Mouse (Mus musculus): ENCODE measurements around the gene Th.

Gene Th

DNA sequence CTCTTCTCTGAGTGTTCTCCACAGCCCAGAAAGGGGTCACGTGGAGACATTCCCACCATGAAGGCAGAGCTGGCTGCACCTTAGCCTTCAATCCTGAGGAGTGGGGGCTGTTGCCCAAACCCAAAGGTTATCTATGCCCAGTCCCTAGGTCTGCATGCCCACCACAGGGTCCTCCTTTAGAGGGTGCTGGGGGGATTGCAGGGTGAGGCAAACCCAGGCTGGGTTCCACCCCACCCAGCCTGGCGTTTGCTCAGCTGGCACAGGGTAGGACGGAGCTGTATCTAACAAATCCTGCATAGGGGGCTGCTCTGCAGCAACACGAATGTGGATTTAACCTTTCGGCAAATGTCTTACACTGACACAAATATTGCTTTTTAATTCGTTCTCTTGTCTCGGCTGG is 29.2 kb downstream of the Th start:
- DNase-seq, result no peak

DNA sequence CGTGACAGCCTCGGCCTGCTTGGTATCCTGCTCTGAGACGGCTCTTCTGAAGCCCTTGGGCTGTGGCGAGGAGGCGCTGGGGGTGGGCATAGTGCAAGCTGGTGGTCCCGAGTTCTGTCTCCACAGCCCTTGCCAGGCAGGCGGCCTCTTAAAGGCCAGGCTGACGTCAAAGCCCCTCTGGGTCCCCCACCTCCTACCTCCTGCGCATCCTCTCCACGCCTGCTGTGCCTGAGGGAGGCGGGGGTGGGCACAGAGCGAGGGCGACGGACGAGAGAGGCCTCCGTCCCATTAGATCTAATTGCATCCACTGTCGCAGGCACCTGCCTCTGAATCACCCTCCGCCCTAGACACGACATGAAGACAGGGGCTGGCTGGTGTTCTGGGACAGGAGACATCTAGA is 31.1 kb downstream of the Th start:
- DNase-seq, result no peak

DNA sequence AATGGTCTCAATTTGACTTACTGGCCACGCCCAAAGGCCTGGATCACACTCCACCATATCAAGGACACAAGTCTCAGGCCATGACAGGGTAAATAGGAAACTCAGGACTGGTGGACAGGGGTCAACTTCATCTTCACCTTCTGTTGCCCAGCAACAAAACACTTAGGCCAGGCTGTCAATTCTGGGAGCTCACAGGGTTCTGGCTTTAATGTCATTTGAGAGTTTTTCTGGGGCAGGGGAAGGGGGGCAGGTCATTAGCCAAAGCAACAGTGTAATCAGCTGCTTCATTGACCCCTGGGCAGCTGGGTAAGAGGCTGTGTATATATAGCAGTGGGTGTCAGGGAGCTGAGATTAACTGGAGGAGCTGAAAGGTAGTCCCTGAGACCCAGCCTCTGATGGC is 33.5 kb downstream of the Th start:
- no peak for DNase-seq

DNA sequence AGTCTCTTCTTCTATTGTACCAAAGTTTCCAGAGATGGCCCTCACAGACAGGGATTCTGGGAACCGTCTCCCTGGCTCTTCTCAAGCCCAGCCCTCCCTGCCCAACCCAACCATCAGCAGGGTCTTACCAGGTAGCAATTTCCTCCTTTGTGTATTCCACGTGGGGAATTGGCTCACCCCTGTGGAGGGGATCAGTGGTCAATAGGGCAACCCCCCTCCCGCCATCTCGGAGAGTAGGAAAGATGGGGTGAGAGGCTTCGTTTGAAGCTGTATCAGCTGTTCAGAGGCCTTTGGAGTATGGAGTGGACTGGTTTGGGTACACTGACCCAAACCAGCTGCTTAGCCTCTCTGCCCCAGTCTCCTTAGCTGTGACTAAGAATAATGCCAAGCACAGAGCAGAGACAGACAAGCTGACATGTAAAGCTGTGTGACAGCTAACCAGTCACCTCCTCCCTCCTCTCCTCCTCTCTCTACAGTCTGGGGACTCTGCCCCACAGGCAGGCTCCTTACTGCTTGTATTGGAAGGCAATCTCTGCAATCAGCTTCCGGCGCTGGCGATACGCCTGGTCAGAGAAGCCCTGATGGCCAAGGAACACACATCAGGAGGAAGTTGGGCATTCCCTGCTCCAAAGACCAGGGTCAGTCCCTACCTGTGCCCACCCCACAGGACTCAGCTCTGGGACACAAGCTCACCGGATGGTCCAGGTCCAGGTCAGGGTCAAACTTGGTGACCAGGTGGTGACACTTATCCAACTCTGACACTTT is 34.8 kb downstream of the Th start:
- DNase-seq, result no peak

DNA sequence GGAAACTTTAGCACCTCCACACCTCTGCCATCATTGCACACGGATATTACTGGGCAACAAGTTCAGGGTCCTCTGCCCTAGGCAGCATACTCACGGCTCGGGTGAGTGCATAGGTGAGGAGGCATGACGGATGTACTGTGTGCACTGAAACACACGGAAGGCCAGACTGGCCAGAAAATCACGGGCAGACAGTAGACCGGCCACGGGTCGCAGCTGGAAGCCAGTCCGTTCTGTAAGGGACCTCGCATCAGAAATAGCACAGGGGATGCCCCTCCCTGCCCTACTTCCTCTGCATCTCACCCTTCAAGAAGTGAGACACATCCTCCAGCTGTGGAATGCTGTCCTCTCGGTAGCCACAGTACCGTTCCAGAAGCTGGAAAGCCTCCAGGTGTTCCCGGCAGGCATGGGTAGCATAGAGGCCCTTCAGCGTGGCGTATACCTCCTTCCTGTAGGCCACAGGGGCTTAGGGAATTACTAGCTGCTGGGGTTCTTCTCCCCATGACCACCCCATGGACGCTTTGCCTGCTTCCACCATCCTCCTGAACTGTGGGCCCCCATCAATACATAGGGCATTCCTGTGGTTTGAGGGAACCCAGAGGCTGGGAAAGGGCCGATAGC is 35.6 kb downstream of the Th start:
- DNase-seq, result no peak

DNA sequence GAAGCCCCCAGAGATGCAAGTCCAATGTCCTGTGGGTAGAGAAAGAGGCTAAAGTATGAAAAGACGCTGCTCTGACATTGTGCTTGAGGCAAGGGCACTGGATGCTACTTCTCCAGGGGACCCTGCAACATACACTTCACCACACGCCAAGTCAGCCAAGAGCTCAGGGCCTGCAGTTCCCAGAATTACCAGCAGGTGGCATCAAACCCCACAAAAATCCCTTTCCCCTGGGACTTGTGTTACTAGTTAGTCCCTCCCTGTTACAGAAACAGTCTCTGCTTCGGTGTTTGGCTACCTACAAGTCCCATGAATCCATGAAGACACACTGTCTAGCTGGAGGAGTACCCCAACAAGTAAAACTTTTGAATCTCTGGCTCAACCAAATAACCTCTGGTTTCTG is 36.3 kb downstream of the Th start:
- DNase-seq, result peak; percentile 81 to 82

DNA sequence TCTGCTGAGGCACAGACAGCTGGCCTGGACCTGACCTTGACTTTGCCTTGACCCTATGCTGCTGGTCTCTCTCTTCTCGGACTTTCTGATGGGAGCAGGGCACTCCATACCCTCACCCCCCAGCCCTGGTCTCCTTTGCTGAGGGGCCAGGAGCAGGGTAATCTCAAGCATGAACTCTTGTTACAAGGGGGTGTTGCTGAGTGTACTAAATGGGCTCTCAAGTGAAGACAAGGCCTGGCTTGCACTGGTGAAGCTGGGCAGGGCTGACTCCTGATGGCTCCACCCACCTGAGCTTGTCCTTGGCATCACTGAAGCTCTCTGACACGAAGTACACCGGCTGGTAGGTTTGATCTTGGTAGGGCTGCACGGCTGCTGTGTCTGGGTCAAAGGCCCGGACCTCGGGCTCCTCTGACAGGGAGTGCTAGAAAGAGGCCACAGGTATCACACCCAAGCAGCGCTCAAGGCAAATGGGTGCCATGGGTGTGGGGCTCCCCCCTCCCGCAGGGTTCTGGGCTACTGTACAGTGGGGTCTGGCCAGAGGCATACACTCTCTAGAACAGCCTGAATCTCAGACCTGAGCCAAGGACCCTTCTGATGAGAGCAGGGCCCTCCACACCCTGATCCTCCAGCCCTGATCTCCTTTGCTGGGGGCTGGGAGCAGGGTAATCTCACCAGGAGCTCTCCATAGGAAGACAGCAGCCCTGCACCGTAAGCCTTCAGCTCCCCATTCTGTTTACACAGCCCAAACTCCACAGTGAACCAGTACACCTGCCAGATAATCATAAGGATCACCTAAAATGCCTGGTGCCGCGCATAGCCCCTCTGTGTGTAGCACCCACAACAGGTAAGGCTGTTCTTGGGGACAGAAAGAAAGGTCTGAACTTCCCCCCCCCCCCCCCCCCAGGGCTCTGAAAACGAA is 36.9 kb downstream of the Th start:
- DNase-seq, result no peak

DNA sequence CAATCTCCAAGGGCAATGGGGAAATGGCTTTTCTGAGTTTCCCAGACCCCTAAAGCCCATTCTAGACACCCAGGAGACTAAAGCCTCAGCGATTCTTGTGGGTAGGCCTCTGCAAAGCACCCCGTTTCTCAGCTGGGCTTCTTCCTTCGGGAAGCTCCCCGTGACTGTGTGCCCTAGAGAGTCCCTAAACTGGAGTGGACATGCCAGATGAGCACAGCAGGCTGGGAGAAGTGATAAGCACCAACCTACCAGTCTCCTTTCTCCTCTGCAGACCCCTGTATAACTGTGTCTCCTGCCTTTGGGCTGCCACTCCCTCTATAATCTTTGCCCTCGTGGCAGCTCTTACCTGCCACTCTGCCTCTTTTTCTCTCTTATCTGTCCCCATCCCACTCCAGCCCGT is 37.6 kb downstream of the Th start:
- DNase-seq, result no peak

DNA sequence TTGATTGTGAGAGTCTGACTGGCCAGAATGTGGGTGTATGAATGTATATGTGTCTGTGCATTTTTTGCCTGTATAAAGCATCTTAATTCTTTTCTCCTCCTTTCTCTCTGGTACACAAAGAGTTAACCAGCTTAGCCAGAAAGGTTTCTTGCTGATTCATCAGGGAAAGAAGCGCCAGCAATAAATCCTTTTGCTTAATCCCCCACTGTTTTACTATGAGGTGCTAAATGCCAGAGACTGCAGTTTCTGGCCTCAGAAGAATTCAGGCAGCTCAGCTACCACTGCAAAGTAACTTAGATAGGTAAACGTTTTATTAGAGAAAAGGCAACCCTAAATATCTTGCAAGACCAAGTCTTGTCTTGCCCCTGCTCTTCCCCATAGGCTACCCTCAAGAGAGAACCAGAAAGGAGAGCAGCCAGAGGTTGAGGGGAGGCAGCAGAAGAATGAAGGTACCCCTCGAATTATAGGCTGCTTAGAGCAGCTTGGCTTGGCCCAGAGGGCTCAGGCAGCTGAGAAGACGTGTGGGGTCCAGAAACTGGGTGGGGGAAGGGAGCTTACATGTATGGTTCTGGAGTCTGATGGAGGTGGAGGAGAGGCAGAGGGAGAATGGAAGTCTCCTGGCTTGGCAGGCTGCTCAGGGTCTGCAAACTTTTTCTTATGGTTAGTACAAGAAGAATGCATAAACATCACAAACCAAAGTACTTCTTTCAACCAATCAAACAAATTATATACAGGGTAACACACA is 61.3 kb downstream of the Th start:
- no peak for DNase-seq

DNA sequence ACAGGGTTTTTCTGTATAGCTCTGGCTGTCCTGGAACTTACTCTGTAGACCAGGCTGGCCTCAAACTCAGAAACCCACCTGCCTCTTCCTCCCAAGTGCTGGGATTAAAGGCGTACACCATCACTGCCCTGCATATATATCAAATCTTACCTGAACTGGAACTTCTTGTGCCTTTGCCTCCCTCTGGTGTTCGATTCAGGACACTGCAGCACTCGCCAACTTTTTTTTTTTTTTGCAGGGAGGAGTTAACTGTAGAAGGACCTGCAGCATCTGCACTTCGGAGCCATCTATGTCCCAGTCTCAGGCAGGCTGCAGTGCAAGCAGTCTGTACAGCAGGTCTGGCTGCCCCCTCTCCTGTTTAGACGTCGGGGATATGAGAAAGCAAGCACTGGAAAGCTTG is 80.2 kb downstream of the Th start:
- DNase-seq, result peak; percentile 18 to 22

Data from cerebellum, postnatal 25 days (tissue).